Mouse (Mus musculus) liver, embryonic 14.5 days (tissue): ENCODE measurements around the gene Grin2c.

Source experiments
- CTCF ChIP-seq: IDR thresholded peaks from 2 replicates; pipeline ENCODE4 v1.5.1; 2016; ENCODE audit warnings: antibody characterized with exemption, low read depth, control low read depth
- EP300 ChIP-seq: IDR thresholded peaks from 2 replicates; pipeline ENCODE4 v1.6.1; 2016; ENCODE audit warnings: antibody characterized with exemption, low read depth

DNA sequence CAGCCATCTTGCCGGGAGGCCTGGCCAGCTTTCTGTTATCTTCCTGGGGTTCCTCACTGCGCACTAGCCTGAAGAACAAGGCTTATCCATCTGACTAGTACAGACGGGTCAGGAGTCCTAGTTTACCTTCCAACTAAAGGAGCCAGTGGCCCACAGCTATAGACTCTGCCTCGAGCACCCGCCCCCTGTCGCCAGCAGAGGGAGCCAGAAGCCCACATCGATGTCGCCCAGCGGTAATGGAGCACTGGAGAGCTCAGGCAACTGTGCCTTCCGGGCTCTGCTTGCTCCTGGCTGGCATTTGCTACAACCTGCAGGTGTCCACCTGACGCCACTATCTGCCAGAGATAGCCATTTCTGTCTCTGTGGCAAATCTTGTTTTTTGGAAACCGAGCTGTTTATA, 64.7 kb downstream of the Grin2c start:
- TF ChIP-seq CTCF (peak; percentile 93), EP300 (no peak)
